Mouse (Mus musculus) 416B (cell line): ENCODE data around the gene Gm42791.

Source experiments
- DNase-seq: peaks from one replicate; pipeline ENCODE4 v3.0.0; 2011; ENCODE audit warnings: low read depth

Gm42791 gene

GRCm38 (mm10) chr5:149009111-149009510 is 14.2 kb upstream of the Gm42791 start:
- peak; percentile 61 for DNase-seq

- DNase-seq = no peak
Observed at GRCm38 (mm10) chr5:149007295-149007646, 12.3 kb upstream of the Gm42791 start.

DNA sequence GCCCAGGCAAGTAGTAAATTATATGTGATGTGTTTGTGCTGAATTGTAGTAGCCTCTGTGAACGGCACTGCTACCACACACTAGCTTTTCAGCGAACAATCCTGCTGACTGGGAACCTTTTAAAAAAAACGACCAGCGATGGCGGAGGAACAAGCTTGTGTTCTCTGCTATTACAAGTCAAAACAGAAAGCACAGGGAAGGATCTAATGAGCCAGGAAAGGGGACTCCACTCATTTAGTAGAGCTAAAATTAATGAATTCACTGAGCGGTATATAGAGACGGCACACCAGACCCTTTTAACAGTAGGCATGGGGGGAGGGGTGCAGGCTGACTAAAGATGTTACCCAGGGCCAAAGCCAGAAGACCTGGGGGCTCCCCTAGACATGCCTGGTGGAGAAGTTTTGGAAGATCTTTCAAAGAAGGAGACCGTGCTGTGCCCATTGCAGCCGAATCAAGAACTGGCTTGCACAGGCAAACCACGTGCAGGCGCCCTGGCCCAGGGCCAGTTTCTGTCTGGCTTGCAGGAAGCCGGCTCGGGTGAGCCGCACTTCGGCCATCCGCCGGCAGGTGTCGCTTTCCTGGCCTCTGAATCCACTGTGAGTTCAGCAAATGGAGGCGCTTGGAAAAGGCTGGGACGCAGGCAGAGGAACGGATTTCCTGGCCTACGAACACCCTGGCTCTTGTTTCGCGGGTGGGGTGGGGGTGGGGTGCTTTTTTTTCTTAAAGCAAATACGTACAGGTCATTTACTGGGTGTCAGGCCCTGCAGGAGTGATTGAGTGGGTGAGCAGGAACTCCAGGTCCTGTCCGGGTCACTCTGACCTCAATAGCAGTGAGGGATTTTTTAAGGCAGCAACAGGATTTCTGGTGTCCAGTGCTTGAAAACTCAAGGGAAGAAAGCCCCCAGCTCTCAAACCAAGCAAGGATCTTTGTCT is 11.7 kb upstream of the Gm42791 start:
- DNase-seq = peak; percentile 97

DNA sequence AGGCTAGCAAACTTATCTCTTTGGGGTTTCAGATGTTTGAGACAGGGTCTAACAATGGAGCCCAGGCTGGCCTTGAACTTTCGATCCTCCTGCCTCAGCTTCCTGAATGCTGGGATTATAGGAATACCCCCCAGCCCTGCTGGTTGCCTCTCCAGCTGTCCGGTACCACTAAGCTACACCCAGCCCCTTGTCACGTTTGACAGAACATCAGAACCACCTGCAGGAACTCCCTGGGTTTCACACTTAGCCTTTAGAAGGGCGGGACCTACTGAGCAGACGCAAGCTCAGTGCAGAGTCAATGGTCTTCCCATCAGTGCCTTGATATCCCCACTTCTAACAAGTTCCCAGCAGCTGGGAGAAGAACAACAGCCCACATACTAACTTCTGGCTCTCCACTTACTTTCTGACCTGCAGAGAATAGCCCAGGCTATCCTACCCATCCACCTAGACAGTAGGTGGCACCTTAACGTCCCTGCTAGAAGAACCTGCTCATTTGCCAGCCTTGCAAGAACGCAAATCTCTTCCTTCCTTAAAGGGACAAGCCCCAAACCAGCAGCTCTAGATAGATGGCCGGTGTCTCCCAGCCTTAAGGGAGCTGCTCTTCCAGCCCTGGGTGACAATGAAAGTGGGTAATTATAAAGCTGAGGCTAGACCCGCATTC is 10.9 kb upstream of the Gm42791 start:
- no peak for DNase-seq

DNA sequence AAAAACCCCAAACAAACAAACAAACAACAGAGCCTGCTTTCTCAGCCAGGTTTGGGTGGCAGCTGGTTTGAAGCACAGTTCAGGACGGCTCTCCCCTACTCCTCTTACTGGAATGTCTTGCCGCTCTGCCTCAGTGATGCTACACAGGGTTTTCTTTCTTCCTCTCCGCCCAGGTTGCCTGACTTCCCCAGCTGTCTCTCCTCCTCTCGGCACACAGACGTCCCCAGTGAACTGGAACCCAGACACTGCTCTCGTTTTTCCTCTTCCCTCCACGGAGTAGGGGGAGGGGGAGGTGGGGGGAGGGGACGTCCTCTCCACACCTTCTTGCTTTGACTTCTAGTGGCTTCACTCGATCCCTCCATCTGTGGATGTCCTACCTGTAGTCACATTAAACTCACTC is 10.1 kb upstream of the Gm42791 start:
- no peak for DNase-seq

DNA sequence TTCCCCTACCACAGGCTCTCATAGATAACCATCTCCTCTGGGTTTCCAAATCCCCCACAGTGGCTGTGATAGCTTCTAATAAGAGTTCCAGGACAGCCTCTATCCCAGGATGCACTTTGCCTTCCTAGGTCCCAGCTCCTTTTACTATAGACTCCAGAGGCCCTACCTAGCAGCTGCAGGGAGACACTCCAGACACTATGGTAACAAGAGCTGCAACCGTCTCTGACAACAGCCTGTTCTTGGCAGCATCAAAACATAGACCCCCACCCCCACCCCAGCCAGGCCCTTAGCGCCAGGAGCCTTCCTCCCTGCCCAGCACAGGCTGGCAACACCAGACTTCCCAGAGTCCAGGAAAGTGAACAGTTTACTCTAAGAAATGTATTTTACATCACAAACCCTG is 8.2 kb upstream of the Gm42791 start:
- DNase-seq = no peak

DNA sequence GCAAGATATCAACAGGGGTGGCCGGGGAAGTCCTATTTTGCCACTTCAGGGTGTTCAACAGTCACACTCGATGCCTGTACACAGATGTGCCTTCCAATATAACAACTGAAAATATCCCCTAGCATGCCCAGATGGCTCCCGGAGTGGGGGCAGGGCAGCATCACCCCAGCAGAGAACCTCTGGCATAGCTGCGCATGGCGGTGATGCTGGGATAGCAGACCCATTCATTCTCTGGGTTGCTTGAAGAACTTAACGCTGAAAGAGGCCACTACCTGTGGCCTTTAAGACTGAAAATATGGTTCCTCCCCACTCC is 7.8 kb upstream of the Gm42791 start:
- DNase-seq = no peak

GRCm38 (mm10) chr5:149002034-149002802 is 7.3 kb upstream of the Gm42791 start:
- DNase-seq = no peak

- no peak for DNase-seq
Observed at GRCm38 (mm10) chr5:148999802-149000201, 4.9 kb upstream of the Gm42791 start.

DNA sequence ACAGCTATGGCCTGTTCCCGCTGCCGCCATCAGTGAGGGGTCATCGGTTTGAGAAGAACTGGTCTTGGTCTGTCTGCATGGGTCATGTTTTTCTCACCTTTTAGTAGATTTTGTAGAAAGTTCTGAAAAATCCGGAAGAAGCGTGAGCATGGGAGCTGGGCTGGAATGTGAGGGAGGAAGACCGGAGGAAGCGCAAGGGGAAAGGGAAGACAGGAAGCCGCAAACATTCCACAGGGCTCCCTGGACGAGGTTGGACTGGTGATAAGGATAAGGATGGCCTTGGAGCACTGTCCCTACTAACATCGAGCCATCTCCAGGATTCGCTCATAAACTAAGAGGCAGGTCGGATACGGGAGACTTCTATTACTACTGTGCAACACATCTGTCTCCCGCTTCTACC is 3.6 kb upstream of the Gm42791 start:
- DNase-seq = no peak

DNA sequence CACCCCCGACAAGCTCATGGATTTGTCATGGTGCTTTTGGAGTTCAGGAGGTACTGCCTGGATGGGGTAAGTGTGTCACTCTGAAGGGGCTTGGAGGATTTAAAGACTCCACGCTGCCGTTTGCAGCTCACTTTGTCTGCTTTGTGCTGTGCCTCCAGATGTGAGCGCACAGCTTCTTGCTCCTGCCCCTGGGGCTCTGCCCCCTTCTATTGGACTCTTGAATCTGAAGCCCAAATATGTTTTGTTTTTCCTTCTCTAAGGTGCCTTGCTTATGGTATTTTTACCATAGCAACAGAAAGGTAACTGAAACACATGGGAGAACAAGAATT is 1.7 kb upstream of the Gm42791 start:
- no peak for DNase-seq

DNA sequence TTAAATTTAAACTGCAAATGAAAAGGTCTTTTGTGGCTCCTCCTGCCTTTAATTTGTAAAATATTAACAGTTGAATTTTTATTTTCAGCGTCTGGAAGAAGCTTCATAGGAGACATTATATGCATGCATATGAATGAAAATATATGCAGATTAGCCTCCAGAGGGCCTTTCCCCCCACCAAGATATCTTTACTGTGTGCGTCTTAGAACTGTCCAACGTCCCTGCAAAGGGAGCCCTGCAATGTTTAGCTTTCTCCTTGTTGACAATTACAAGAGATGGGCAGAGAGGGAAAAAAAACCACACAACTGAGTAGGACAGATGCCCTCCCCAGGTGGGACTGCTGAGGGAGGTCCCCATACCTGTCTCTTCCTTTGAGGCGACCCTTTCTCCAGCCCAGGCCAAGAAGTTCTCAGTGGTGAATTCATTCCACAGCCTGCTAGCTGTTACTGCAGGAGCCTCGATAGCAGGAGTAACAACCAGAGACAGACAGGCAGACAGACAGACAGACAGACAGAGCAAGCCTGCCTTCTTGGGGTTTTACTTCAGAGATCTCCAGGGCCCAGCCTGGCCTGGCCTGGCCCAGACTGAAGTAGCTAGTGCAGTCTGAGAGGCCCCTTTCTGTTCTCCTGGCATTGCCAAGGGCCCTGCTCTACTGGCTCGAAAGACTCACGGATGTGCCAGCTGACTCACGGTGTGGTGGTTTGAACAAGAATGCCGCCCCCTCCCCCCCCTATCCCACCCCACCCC is 1.2 kb upstream of the Gm42791 start:
- DNase-seq = no peak

GRCm38 (mm10) chr5:148994311-148994705 is 639 bp downstream of the Gm42791 start:
- no peak for DNase-seq

- DNase-seq = no peak
Observed at GRCm38 (mm10) chr5:148992598-148992997, 2.3 kb downstream of the Gm42791 start.

GRCm38 (mm10) chr5:148990891-148991311 is 4.0 kb downstream of the Gm42791 start:
- DNase-seq = no peak

- DNase-seq = peak; percentile 63
Observed at GRCm38 (mm10) chr5:148989480-148989879, 5.5 kb downstream of the Gm42791 start.

DNA sequence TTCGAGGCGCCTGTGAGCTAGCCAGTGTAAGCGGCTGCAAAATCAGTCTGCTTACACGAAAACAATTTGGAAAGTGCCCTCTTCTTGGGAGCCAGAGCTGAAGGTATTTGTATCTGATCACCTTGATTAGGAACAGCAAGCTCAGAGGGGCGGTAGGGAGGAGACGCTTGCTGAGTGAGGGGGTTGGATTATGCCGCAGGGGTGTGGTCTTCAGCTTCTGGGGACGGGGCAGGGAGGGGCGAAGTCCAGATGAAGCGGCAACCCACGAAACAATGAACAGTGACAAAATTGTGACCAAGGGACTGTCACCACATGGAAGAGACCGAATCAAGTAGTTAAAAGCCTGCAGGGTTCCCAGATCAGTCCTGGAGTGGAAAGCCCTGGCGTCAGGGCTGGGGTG is 10.0 kb downstream of the Gm42791 start:
- no peak for DNase-seq

- no peak for DNase-seq
Observed at GRCm38 (mm10) chr5:148983696-148984095, 11.3 kb downstream of the Gm42791 start.

DNA sequence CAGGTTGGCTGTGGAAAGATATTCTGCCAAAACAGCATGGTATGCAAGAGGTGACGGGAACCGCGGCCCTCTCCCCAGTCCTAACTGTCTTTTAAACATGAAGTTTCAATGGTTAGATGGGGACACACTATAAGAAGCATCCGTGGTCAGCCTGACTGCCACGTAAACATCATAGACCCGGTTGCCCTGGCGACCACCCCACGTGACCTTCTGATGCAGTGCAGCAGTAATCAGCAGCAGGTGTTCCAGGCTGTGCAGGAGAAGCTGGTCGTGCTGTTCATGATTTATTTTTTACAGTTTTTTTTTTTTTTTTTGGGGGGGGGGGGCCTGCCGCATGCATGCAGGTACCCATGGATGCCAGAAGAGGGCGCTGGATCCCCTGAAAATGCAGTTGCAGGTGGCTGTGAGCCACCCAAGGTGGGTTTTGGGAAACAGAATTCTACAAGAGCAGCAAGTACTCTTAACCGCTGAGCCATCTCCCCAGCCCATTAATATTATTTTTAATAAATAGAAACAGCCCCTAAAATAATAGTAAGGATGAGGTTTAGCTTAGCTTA is 11.8 kb downstream of the Gm42791 start:
- no peak for DNase-seq

DNA sequence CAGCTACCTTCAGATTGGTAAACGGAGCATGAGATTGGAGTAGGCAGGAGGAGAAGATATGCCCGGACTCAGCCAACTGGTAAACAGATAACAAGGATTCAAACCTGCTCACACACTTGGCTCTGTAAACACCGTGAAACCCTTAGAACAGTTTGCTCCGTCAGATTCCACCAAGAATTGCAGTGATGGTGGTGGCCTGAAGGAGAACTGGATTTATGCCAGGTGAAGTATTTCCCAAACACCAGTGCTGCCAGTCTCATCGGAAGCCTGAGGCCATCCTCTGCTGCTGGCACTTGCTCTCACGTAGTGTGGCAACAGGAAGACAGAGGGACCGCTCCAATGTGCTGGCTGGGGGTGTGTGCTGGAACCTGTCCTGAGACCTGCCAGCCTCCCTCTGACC is 12.6 kb downstream of the Gm42791 start:
- DNase-seq = no peak

- peak; percentile 53 for DNase-seq
Observed at GRCm38 (mm10) chr5:148980607-148981006, 14.3 kb downstream of the Gm42791 start.
